Mouse (Mus musculus): Measurements from ENCODE around the gene Akap11. TPM values are rescaled to one million over a fixed set of nuclear protein-coding genes. Genes with fewer than 3 reads are reported as not detected.

The Akap11 gene
- total and polyA plus RNA-seq, 2 experiments from 2014 or later: 9.2 to 24.1 TPM

- ATAC-seq (ENCODE audit: insufficient read depth, low read depth) (peak; percentile 37), DNase-seq (ENCODE audit: low spot score) (peak; percentile 63)
- TF ChIP-seq CTCF (IDR thresholded peaks at IDR 0.05; ENCODE audit: low read depth) (no peak), EP300 (IDR thresholded peaks at IDR 0.05; ENCODE audit: low read depth) (no peak)
- Histone ChIP-seq H3K27ac (ENCODE audit: low read depth) (peak overlapping the region; percentile 66), H3K9me3 (replicated peaks; ENCODE audit: control insufficient read depth, low read length) (no peaks in the 10 kb centered on the region), H3K4me2 (ENCODE audit: low read depth, low read length) (0 out of 2 replicates have a peak overlapping the region, but pooled peaks have one; percentile 16), H3K9ac (replicated peaks; ENCODE audit: low read depth, low read length) (no peak overlapping the region), H3K4me1 (ENCODE audit: control insufficient read depth, insufficient read depth) (peaks cover 64% of the 10 kb centered on the region), H3K4me3 (ENCODE audit: low read depth, low read length) (no peak overlapping the region), H3K36me3 (replicated peaks; ENCODE audit: control insufficient read depth, insufficient read depth, low read length) (no peaks in the 10 kb centered on the region), H3K27me3 (ENCODE audit: control insufficient read depth, insufficient read depth, low read length) (no peaks in the 10 kb centered on the region)
- 41% methylated on average over 8 of the region's 8 CpGs for WGBS
Observed at GRCm38 (mm10) chr14:78528461-78529425, 7.9 kb downstream of the Akap11 start.

GRCm38 (mm10) chr14:78526907-78527306, 9.7 kb downstream of the Akap11 start:
- no peak for TF ChIP-seq EP300 (IDR thresholded peaks at IDR 0.05; ENCODE audit: low read depth)
- no peak for TF ChIP-seq CTCF (IDR thresholded peaks at IDR 0.05; ENCODE audit: low read depth)
- peaks cover 53% of the 10 kb centered on the region for H3K4me1 ChIP-seq (ENCODE audit: control insufficient read depth, insufficient read depth)
- ATAC-seq (ENCODE audit: insufficient read depth, low read depth) (no peak), DNase-seq (ENCODE audit: low spot score) (no peak)
- H3K4me2 ChIP-seq (ENCODE audit: low read depth, low read length): no peak overlapping the region
- no peak overlapping the region for H3K4me3 ChIP-seq (ENCODE audit: low read depth, low read length)
- H3K27ac ChIP-seq (ENCODE audit: low read depth): 0 out of 2 replicates have a peak overlapping the region, but pooled peaks have one; percentile 17
- peaks cover under 1% of the 10 kb centered on the region; the same call in 1 of the 2 replicates for H3K36me3 ChIP-seq (replicated peaks; ENCODE audit: control insufficient read depth, insufficient read depth, low read length)
- H3K27me3 ChIP-seq (ENCODE audit: control insufficient read depth, insufficient read depth, low read length): no peaks in the 10 kb centered on the region
- no peak overlapping the region for H3K9ac ChIP-seq (replicated peaks; ENCODE audit: low read depth, low read length)
- 70% methylated on average over 6 of the region's 6 CpGs for WGBS
- no peaks in the 10 kb centered on the region for H3K9me3 ChIP-seq (replicated peaks; ENCODE audit: control insufficient read depth, low read length)

DNA sequence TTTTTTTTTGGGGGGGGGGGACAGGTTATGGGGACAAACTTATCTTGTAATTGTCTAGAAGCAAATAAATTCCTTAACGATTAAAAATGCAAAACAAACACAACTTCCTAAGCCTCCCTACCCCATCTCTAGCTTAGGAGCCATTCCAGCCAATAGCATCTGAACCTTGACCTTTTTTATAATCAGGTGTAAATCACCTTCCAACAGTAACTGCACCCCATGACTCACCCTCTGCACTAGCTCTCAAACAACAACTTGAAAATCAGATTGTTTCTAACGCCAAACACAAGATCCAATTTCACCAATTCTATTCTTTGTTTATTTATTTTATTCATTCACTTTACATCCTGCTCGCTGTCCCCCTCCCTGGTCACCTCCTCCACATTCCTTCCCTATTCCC, 10.1 kb downstream of the Akap11 start:
- no peak overlapping the region for H3K9ac ChIP-seq (replicated peaks; ENCODE audit: low read depth, low read length)
- TF ChIP-seq CTCF (IDR thresholded peaks at IDR 0.05; ENCODE audit: low read depth) (no peak), EP300 (IDR thresholded peaks at IDR 0.05; ENCODE audit: low read depth) (no peak)
- no peak overlapping the region for H3K4me2 ChIP-seq (ENCODE audit: low read depth, low read length)
- DNase-seq (ENCODE audit: low spot score) (no peak), ATAC-seq (ENCODE audit: insufficient read depth, low read depth) (no peak)
- H3K9me3 ChIP-seq (replicated peaks; ENCODE audit: control insufficient read depth, low read length): no peaks in the 10 kb centered on the region
- H3K27me3 ChIP-seq (ENCODE audit: control insufficient read depth, insufficient read depth, low read length): no peaks in the 10 kb centered on the region
- peaks cover 5% of the 10 kb centered on the region for H3K36me3 ChIP-seq (replicated peaks; ENCODE audit: control insufficient read depth, insufficient read depth, low read length)
- peaks cover 49% of the 10 kb centered on the region for H3K4me1 ChIP-seq (ENCODE audit: control insufficient read depth, insufficient read depth)
- no peak overlapping the region for H3K4me3 ChIP-seq (ENCODE audit: low read depth, low read length)
- no peak overlapping the region for H3K27ac ChIP-seq (ENCODE audit: low read depth)
- 61% methylated on average over 3 of the region's 3 CpGs for WGBS

GRCm38 (mm10) chr14:78525611-78526457, 10.8 kb downstream of the Akap11 start:
- peak; percentile 70 for ATAC-seq (ENCODE audit: insufficient read depth, low read depth)
- no peaks in the 10 kb centered on the region for H3K27me3 ChIP-seq (ENCODE audit: control insufficient read depth, insufficient read depth, low read length)
- H3K4me1 ChIP-seq (ENCODE audit: control insufficient read depth, insufficient read depth): peaks cover 42% of the 10 kb centered on the region
- TF ChIP-seq CTCF (IDR thresholded peaks at IDR 0.05; ENCODE audit: low read depth) (no peak), EP300 (IDR thresholded peaks at IDR 0.05; ENCODE audit: low read depth) (no peak)
- H3K9me3 ChIP-seq (replicated peaks; ENCODE audit: control insufficient read depth, low read length): no peaks in the 10 kb centered on the region
- peak overlapping the region; percentile 32; the same call in 1 of the 2 replicates for H3K27ac ChIP-seq (ENCODE audit: low read depth)
- peaks cover 10% of the 10 kb centered on the region for H3K36me3 ChIP-seq (replicated peaks; ENCODE audit: control insufficient read depth, insufficient read depth, low read length)
- H3K4me2 ChIP-seq (ENCODE audit: low read depth, low read length): no peak overlapping the region
- WGBS: 94% methylated on average over 3 of the region's 3 CpGs
- H3K9ac ChIP-seq (replicated peaks; ENCODE audit: low read depth, low read length): no peak overlapping the region
- H3K4me3 ChIP-seq (ENCODE audit: low read depth, low read length): no peak overlapping the region
- no peak for DNase-seq (ENCODE audit: low spot score)

DNA sequence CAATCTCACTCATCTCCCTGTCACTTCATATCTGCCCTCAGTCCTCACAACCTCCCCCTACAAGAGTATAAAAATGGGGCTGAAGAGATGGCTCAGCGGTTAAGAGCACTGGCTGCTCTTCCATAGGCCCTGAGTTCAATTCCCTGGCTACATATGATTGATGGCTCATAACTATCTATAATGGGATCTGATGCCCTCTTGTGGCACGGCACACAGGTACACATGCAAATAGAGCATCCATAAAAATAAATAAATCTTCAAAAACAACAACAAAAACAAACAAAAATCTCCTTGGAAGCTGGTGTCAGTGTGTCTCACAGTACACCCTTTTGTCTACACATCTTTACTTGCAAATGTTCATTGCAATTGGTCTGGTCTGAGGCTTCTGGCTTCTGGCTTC, 11.5 kb downstream of the Akap11 start:
- no peak for DNase-seq (ENCODE audit: low spot score)
- H3K9ac ChIP-seq (replicated peaks; ENCODE audit: low read depth, low read length): no peak overlapping the region
- no peak for ATAC-seq (ENCODE audit: insufficient read depth, low read depth)
- H3K4me1 ChIP-seq (ENCODE audit: control insufficient read depth, insufficient read depth): peaks cover 41% of the 10 kb centered on the region
- TF ChIP-seq CTCF (IDR thresholded peaks at IDR 0.05; ENCODE audit: low read depth) (no peak), EP300 (IDR thresholded peaks at IDR 0.05; ENCODE audit: low read depth) (no peak)
- no peak overlapping the region for H3K27ac ChIP-seq (ENCODE audit: low read depth)
- H3K27me3 ChIP-seq (ENCODE audit: control insufficient read depth, insufficient read depth, low read length): no peaks in the 10 kb centered on the region
- peaks cover 16% of the 10 kb centered on the region for H3K36me3 ChIP-seq (replicated peaks; ENCODE audit: control insufficient read depth, insufficient read depth, low read length)
- H3K4me2 ChIP-seq (ENCODE audit: low read depth, low read length): no peak overlapping the region
- 85% methylated on average over 2 of the region's 2 CpGs for WGBS
- no peak overlapping the region for H3K4me3 ChIP-seq (ENCODE audit: low read depth, low read length)
- no peaks in the 10 kb centered on the region for H3K9me3 ChIP-seq (replicated peaks; ENCODE audit: control insufficient read depth, low read length)
